Mouse (Mus musculus) lung, postnatal 0 days (tissue): ENCODE measurements around the gene Hoxb4. TPM values are rescaled to one million over a fixed set of nuclear protein-coding genes. Genes with fewer than 3 reads are reported as not detected.

Source experiments
- ATAC-seq: fragments of 200-750 bp; cut with Nextera tagmentation; 2 replicates; pipeline ENCODE4 v1.8.0; 2017; ENCODE audit warnings: moderate library complexity
- DNase-seq: peaks from one replicate; pipeline ENCODE4 v3.0.0-alpha.2; 2016; ENCODE audit warnings: low spot score
- H3K27ac ChIP-seq: fragments of 300-500 bp; sonication (generic); 2 replicates; pipeline ENCODE4 v1.5.1; 2014; ENCODE audit warnings: antibody characterized with exemption, mild to moderate bottlenecking, low read length, mixed read lengths
- H3K27me3 ChIP-seq: fragments of 300-500 bp; sonication (generic); replicated peaks from 2 replicates; pipeline ENCODE4 v1.6.1; 2014; ENCODE audit warnings: low read length, mixed read lengths; ENCODE audit not compliant: insufficient read depth
- H3K36me3 ChIP-seq: fragments of 300-500 bp; sonication (generic); 2 replicates; pipeline ENCODE4 v1.6.1; 2014; ENCODE audit warnings: low read length, mixed read lengths; ENCODE audit not compliant: insufficient read depth
- H3K4me1 ChIP-seq: fragments of 300-500 bp; sonication (generic); 2 replicates; pipeline ENCODE4 v1.6.1; 2014; ENCODE audit warnings: antibody characterized with exemption, low read depth, low read length, mixed read lengths; ENCODE audit not compliant: insufficient read depth
- H3K4me2 ChIP-seq: fragments of 300-500 bp; sonication (generic); replicated peaks from 2 replicates; pipeline ENCODE4 v1.6.1; 2014; ENCODE audit warnings: low read depth, mild to moderate bottlenecking, low read length, moderate library complexity, mixed read lengths
- H3K4me3 ChIP-seq: fragments of 300-500 bp; sonication (generic); 2 replicates; pipeline ENCODE4 v1.5.1; 2014; ENCODE audit warnings: low read depth, low read length
- H3K9ac ChIP-seq: fragments of 300-500 bp; sonication (generic); replicated peaks from 2 replicates; pipeline ENCODE4 v1.6.1; 2014; ENCODE audit warnings: low read depth, mild to moderate bottlenecking
- H3K9me3 ChIP-seq: fragments of 300-500 bp; sonication (generic); 2 replicates; pipeline ENCODE4 v1.6.1; 2016; ENCODE audit warnings: low read length, mixed read lengths
- CTCF ChIP-seq: IDR thresholded peaks from 2 replicates; pipeline ENCODE4 v1.5.1; 2016; ENCODE audit warnings: antibody characterized with exemption, mild to moderate bottlenecking
- EP300 ChIP-seq: IDR thresholded peaks from 2 replicates; pipeline ENCODE4 v1.6.1; 2016; ENCODE audit warnings: antibody characterized with exemption, mild to moderate bottlenecking, control low read depth
- WGBS: fragments of 180-500 bp; shearing (Covaris S2); extraction: QIAGEN DNeasy Blood & Tissue Kit; methylation state at CpG from one replicate; pipeline ENCODE4 v1.1.7; 2014; 5-methylcytosine and 5-hydroxymethylcytosine counted together
- polyA plus RNA-seq: library from polyadenylated mRNA; unstranded; fragments of >200 nt; fragmentation: Nextera tagmentation; extraction: Ambion mirVana; gene quantifications from 2 replicates; pipeline ENCODE4 v1.2.1, GENCODE M21; 2015

Hoxb4 gene
- polyA plus RNA-seq, 1 experiment from 2014 or later = 2.6 TPM

GRCm38 (mm10) chr11:96344061-96344877, 26.2 kb downstream of the Hoxb4 start:
- H3K4me3 ChIP-seq = no peak overlapping the region; the same call in 1 of the 2 replicates
- 26% methylated on average over 35 of the region's 40 CpGs for WGBS
- peak overlapping the region; percentile 63 for H3K4me2 ChIP-seq
- peak overlapping the region; percentile 84 for H3K27ac ChIP-seq
- H3K27me3 ChIP-seq = peaks cover 18% of the 10 kb centered on the region; the same call in 1 of the 2 replicates
- peak; percentile 20 for DNase-seq
- H3K9me3 ChIP-seq = no peaks in the 10 kb centered on the region
- TF ChIP-seq EP300 = no peak
- TF ChIP-seq CTCF = no peak
- no peak for ATAC-seq
- peaks cover 3% of the 10 kb centered on the region; the same call in 1 of the 2 replicates for H3K4me1 ChIP-seq
- 0 out of 2 replicates have a peak overlapping the region, but pooled peaks have one; percentile 26 for H3K9ac ChIP-seq
- no peaks in the 10 kb centered on the region for H3K36me3 ChIP-seq

- H3K9ac ChIP-seq = no peak overlapping the region
- peaks cover 3% of the 10 kb centered on the region; the same call in 1 of the 2 replicates for H3K4me1 ChIP-seq
- peak; percentile 4 for DNase-seq
Measured at GRCm38 (mm10) chr11:96344878-96345159, 26.8 kb downstream of the Hoxb4 start.

GRCm38 (mm10) chr11:96345220-96345892, 27.3 kb downstream of the Hoxb4 start:
- Histone ChIP-seq H3K27ac (peak overlapping the region; percentile 84), H3K9me3 (no peaks in the 10 kb centered on the region), H3K27me3 (peaks cover 18% of the 10 kb centered on the region; the same call in 1 of the 2 replicates), H3K4me1 (peaks cover 3% of the 10 kb centered on the region; the same call in 1 of the 2 replicates), H3K4me3 (peak overlapping the region; percentile 30), H3K9ac (0 out of 2 replicates have a peak overlapping the region, but pooled peaks have one; percentile 12), H3K4me2 (peak overlapping the region; percentile 63), H3K36me3 (no peaks in the 10 kb centered on the region)
- 5% methylated on average over 31 of the region's 56 CpGs for WGBS
- TF ChIP-seq CTCF (no peak), EP300 (no peak)
- ATAC-seq (no peak), DNase-seq (peak; percentile 19)

More at GRCm38 (mm10) chr11:96344878-96345159, 26.8 kb downstream of the Hoxb4 start:
- Histone ChIP-seq H3K4me3 (peak overlapping the region; percentile 30; the same call in 1 of the 2 replicates), H3K27me3 (peaks cover 18% of the 10 kb centered on the region; the same call in 1 of the 2 replicates), H3K36me3 (no peaks in the 10 kb centered on the region), H3K9me3 (no peaks in the 10 kb centered on the region), H3K4me2 (peak overlapping the region; percentile 63), H3K27ac (peak overlapping the region; percentile 84)
- no peak for TF ChIP-seq EP300
- TF ChIP-seq CTCF = no peak
- WGBS = 40% methylated on average over 5 of the region's 6 CpGs
- no peak for ATAC-seq

GRCm38 (mm10) chr11:96345893-96346806, 28.1 kb downstream of the Hoxb4 start:
- ATAC-seq = 0 out of 2 replicates have a peak, but pooled peaks have one; percentile 5

GRCm38 (mm10) chr11:96346916-96347520, 29.0 kb downstream of the Hoxb4 start:
- ATAC-seq = no peak
- DNase-seq = no peak
- WGBS = 51% methylated on average over 5 of the region's 5 CpGs
- no peak overlapping the region for H3K9ac ChIP-seq
- peaks cover 3% of the 10 kb centered on the region; the same call in 1 of the 2 replicates for H3K4me1 ChIP-seq
- H3K4me2 ChIP-seq = no peak overlapping the region
- TF ChIP-seq EP300 (no peak), CTCF (no peak)
- H3K4me3 ChIP-seq = no peak overlapping the region
- no peaks in the 10 kb centered on the region for H3K36me3 ChIP-seq
- no peaks in the 10 kb centered on the region for H3K9me3 ChIP-seq
- peaks cover 21% of the 10 kb centered on the region; the same call in 1 of the 2 replicates for H3K27me3 ChIP-seq
- peak overlapping the region; percentile 84 for H3K27ac ChIP-seq

More at GRCm38 (mm10) chr11:96345893-96346806, 28.1 kb downstream of the Hoxb4 start:
- TF ChIP-seq EP300 (no peak), CTCF (peak; percentile 42)
- Histone ChIP-seq H3K9ac (peak overlapping the region; percentile 12; the same call in 1 of the 2 replicates), H3K4me1 (peaks cover 3% of the 10 kb centered on the region; the same call in 1 of the 2 replicates), H3K36me3 (no peaks in the 10 kb centered on the region), H3K4me2 (peak overlapping the region; percentile 63), H3K27me3 (peaks cover 18% of the 10 kb centered on the region; the same call in 1 of the 2 replicates), H3K9me3 (no peaks in the 10 kb centered on the region), H3K4me3 (peak overlapping the region; percentile 30), H3K27ac (peak overlapping the region; percentile 84)
- WGBS = 12% methylated on average over 37 of the region's 45 CpGs
- peak; percentile 15 for DNase-seq
